Mouse (Mus musculus) hindbrain, embryonic 10.5 days (tissue): ENCODE data around the gene Ppp2r5a. TPM values are rescaled to one million over a fixed set of nuclear protein-coding genes. Genes with fewer than 3 reads are reported as not detected.

Source experiments
- DNase-seq: peaks from one replicate; pipeline ENCODE4 v3.0.0-alpha.2; 2017; ENCODE audit warnings: low spot score
- H3K27ac ChIP-seq: fragments of 300-500 bp; sonication (generic); 2 replicates; pipeline ENCODE4 v1.5.1; 2016; ENCODE audit warnings: mild to moderate bottlenecking, moderate library complexity
- H3K27me3 ChIP-seq: fragments of 300-500 bp; sonication (generic); 2 replicates; pipeline ENCODE4 v1.6.1; 2016; ENCODE audit warnings: mild to moderate bottlenecking; ENCODE audit not compliant: poor library complexity, insufficient read depth, severe bottlenecking
- H3K36me3 ChIP-seq: fragments of 300-500 bp; sonication (generic); 2 replicates; pipeline ENCODE4 v1.6.1; 2016; ENCODE audit warnings: mild to moderate bottlenecking, moderate library complexity
- H3K4me1 ChIP-seq: fragments of 300-500 bp; sonication (generic); replicated peaks from 2 replicates; pipeline ENCODE4 v1.6.1; 2016; ENCODE audit warnings: mild to moderate bottlenecking
- H3K4me3 ChIP-seq: fragments of 300-500 bp; sonication (generic); 2 replicates; pipeline ENCODE4 v1.5.1; 2016; ENCODE audit warnings: mild to moderate bottlenecking, moderate library complexity
- H3K9me3 ChIP-seq: fragments of 300-500 bp; sonication (generic); 2 replicates; pipeline ENCODE4 v1.6.1; 2016; ENCODE audit warnings: mild to moderate bottlenecking, moderate library complexity
- WGBS: fragments of 180-500 bp; shearing (Covaris S2); methylation state at CpG from one replicate; pipeline ENCODE4 v1.1.7; 2016; 5-methylcytosine and 5-hydroxymethylcytosine counted together
- polyA plus RNA-seq: library from polyadenylated mRNA; unstranded; fragments of >200 nt; fragmentation: Nextera tagmentation; extraction: Ambion mirVana; gene quantifications from 2 replicates; pipeline ENCODE4 v1.2.1, GENCODE M21; 2016

The Ppp2r5a gene
- polyA plus RNA-seq, 1 experiment from 2014 or later: 8.0 TPM

DNA sequence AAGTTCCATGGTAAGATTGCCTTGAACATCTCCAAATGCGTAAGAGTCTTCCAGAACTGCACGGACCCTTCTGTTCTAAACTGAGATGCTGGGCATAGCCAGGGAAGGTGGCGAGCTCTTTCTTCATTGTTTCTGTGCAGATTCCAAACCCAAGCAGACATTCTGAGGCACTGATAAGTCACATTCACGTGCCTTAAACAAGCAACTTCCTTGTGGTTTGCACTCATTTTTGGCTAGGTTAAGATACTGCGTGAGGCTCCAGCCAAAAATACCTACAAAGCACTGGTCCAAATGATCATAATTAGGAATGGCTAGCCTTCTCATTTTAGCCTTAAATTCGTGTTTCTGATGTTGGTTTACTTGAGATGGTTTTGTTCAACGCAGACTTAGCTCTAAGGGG lies 43.6 kb downstream of the Ppp2r5a start:
- 93% methylated on average over 7 of the region's 7 CpGs for WGBS
- Histone ChIP-seq H3K4me1 (no peaks in the 10 kb centered on the region), H3K36me3 (peaks cover 53% of the 10 kb centered on the region), H3K27me3 (no peaks in the 10 kb centered on the region), H3K9me3 (no peaks in the 10 kb centered on the region), H3K4me3 (no peak overlapping the region), H3K27ac (no peak overlapping the region)
- no peak for DNase-seq

GRCm38 (mm10) chr1:191356936-191357335 lies 46.1 kb downstream of the Ppp2r5a start:
- H3K27me3 ChIP-seq: no peaks in the 10 kb centered on the region
- DNase-seq: peak; percentile 31
- no peak overlapping the region for H3K27ac ChIP-seq
- 0 out of 2 replicates have a peak, but pooled peaks cover 11% of the 10 kb centered on the region for H3K4me1 ChIP-seq
- peaks cover 75% of the 10 kb centered on the region for H3K36me3 ChIP-seq
- no peak overlapping the region for H3K4me3 ChIP-seq
- 60% methylated on average over 1 of the region's 1 CpGs for WGBS
- H3K9me3 ChIP-seq: no peaks in the 10 kb centered on the region

- no peak for DNase-seq
- peaks cover 15% of the 10 kb centered on the region; the same call in 1 of the 2 replicates for H3K4me1 ChIP-seq
- 56% methylated on average over 4 of the region's 4 CpGs for WGBS
These were observed 49.2 kb downstream of the Ppp2r5a start for GRCm38 (mm10) chr1:191353836-191354235.

GRCm38 (mm10) chr1:191352786-191353488 lies 50.1 kb downstream of the Ppp2r5a start:
- Histone ChIP-seq H3K27ac (peak overlapping the region; percentile 54; the same call in 1 of the 2 replicates), H3K4me3 (no peak overlapping the region), H3K4me1 (peaks cover 15% of the 10 kb centered on the region; the same call in 1 of the 2 replicates), H3K36me3 (peaks cover 95% of the 10 kb centered on the region), H3K9me3 (no peaks in the 10 kb centered on the region), H3K27me3 (no peaks in the 10 kb centered on the region)
- peak; percentile 40 for DNase-seq
- WGBS: 68% methylated on average over 14 of the region's 14 CpGs

More at GRCm38 (mm10) chr1:191353836-191354235, 49.2 kb downstream of the Ppp2r5a start:
- no peaks in the 10 kb centered on the region for H3K27me3 ChIP-seq
- no peak overlapping the region for H3K27ac ChIP-seq
- H3K4me3 ChIP-seq: no peak overlapping the region
- peaks cover 95% of the 10 kb centered on the region for H3K36me3 ChIP-seq
- H3K9me3 ChIP-seq: no peaks in the 10 kb centered on the region

DNA sequence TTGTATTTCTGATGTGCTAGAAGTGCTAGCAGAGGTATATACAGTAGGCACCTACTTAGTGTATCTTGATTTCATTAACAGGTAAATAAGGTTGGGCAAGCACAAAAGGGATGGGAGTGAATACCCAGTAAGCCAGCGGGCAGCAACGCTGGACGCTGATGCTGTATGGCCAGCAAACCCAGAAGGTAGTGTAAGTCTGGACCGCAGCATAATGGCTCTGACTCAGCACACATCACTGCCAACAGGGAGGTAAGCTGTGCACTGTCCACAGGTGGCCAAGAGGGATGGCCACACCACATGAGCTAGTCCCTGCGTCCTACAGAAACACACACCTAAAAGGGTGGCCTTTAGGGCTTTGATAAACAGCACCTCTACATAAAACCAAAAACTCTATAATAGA lies 52.7 kb downstream of the Ppp2r5a start:
- Histone ChIP-seq H3K27me3 (no peaks in the 10 kb centered on the region), H3K36me3 (peaks cover 95% of the 10 kb centered on the region), H3K4me3 (no peak overlapping the region), H3K4me1 (peaks cover 15% of the 10 kb centered on the region; the same call in 1 of the 2 replicates), H3K27ac (no peak overlapping the region), H3K9me3 (no peaks in the 10 kb centered on the region)
- WGBS: 93% methylated on average over 5 of the region's 5 CpGs
- no peak for DNase-seq

GRCm38 (mm10) chr1:191349486-191350037 lies 53.5 kb downstream of the Ppp2r5a start:
- Histone ChIP-seq H3K27ac (no peak overlapping the region), H3K9me3 (no peaks in the 10 kb centered on the region), H3K4me1 (peaks cover 15% of the 10 kb centered on the region; the same call in 1 of the 2 replicates), H3K27me3 (no peaks in the 10 kb centered on the region), H3K4me3 (no peak overlapping the region), H3K36me3 (peaks cover 95% of the 10 kb centered on the region)
- no peak for DNase-seq
- WGBS: 89% methylated on average over 23 of the region's 23 CpGs

DNA sequence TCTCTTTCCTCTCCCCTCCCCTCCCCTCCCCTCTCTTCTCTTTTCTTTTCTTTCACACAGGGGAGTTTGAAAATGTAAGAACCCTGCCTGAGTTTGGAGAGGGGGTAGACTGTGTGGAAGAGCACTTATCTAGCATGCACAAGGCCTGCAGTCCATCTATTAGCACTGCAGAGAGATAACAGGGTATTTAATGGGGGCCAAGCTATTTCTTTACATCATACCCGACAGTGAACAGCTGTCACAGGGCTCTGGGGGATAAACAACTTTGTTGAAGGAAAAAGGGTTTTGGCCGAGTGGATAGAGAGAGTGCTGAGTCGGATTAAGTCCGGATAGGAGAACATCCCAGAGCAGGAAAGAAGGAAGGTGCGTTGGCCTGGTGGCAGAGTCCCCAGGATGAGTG lies 54.1 kb downstream of the Ppp2r5a start:
- Histone ChIP-seq H3K27me3 (no peaks in the 10 kb centered on the region), H3K36me3 (peaks cover 94% of the 10 kb centered on the region), H3K9me3 (no peaks in the 10 kb centered on the region), H3K4me3 (no peak overlapping the region), H3K27ac (no peak overlapping the region), H3K4me1 (peaks cover 13% of the 10 kb centered on the region; the same call in 1 of the 2 replicates)
- 76% methylated on average over 5 of the region's 5 CpGs for WGBS
- DNase-seq: no peak

GRCm38 (mm10) chr1:191348592-191348991 lies 54.5 kb downstream of the Ppp2r5a start:
- Histone ChIP-seq H3K27me3 (no peaks in the 10 kb centered on the region), H3K27ac (no peak overlapping the region), H3K4me3 (no peak overlapping the region), H3K9me3 (no peaks in the 10 kb centered on the region), H3K4me1 (peaks cover 9% of the 10 kb centered on the region; the same call in 1 of the 2 replicates), H3K36me3 (peaks cover 94% of the 10 kb centered on the region)
- DNase-seq: no peak
- WGBS: 86% methylated on average over 2 of the region's 2 CpGs

DNA sequence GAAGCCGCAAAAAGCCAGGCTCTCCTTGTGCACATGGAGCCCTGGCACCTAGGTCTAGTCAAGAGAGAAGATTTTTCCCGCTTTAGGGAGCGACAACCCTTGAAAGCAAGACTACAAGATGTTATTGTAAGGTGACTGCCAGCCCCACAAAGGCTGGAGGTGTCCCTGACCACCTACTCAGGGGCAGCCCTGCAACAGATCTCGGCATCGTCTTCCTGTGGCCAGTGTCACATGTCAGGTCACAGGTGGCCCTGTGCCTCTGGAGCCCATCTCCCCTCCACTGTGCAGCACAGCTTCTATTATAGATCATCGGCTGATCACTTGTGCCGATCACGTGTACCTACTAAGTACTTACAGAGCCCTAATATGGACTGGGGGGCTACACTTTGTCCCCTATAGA lies 55.5 kb downstream of the Ppp2r5a start:
- Histone ChIP-seq H3K4me3 (no peak overlapping the region), H3K27me3 (no peaks in the 10 kb centered on the region), H3K27ac (no peak overlapping the region), H3K9me3 (no peaks in the 10 kb centered on the region), H3K4me1 (peaks cover 4% of the 10 kb centered on the region; the same call in 1 of the 2 replicates), H3K36me3 (peaks cover 97% of the 10 kb centered on the region)
- 91% methylated on average over 8 of the region's 8 CpGs for WGBS
- DNase-seq: no peak

- Histone ChIP-seq H3K27me3 (no peaks in the 10 kb centered on the region), H3K4me3 (no peak overlapping the region), H3K27ac (no peak overlapping the region), H3K9me3 (no peaks in the 10 kb centered on the region), H3K4me1 (no peaks in the 10 kb centered on the region), H3K36me3 (peaks cover 94% of the 10 kb centered on the region)
- DNase-seq: no peak
- 89% methylated on average over 4 of the region's 4 CpGs for WGBS
These were observed 62.5 kb downstream of the Ppp2r5a start for GRCm38 (mm10) chr1:191340530-191340929.

DNA sequence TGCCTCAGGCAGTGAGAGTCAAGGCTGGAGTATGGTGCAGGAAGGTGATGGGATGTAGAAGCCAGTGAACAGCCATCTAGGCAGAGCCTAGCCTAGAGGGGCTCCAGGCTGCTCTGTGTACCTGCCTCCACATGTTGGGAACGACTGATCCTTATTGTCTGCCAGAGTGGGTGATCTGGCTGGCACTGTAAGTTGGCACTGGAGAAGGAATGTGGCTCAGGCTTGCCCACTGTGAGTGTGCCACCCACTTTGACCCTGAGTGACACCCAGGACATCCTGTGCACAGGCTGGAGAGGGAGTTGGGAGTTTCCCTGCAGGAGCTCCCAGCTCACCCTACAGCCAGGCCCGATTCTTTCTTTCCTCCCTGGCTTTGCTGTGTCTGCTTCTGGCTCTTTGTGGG lies 63.2 kb downstream of the Ppp2r5a start:
- H3K27ac ChIP-seq: no peak overlapping the region
- no peaks in the 10 kb centered on the region for H3K9me3 ChIP-seq
- WGBS: 85% methylated on average over 2 of the region's 2 CpGs
- H3K4me3 ChIP-seq: no peak overlapping the region
- peaks cover 88% of the 10 kb centered on the region for H3K36me3 ChIP-seq
- H3K4me1 ChIP-seq: no peaks in the 10 kb centered on the region
- DNase-seq: no peak
- H3K27me3 ChIP-seq: no peaks in the 10 kb centered on the region

DNA sequence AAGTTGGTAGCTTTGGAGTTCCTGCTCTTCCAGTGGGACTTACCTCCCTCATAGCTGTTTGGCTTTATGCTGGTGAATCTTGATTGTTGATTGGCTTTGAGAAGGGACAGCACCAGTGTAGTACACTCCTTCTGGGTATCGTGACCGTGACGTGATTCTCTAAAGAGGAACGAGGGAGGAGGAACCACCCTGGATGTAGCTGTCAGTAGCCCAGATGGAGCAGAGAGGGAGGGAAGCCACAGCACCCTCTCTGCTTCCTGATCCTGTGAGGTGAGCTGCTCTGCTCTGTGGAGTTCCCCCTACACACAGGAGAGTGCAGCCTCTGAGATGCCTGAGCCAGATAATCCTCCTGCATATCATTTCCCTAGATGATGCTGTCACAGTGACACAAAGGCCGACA lies 68.6 kb downstream of the Ppp2r5a start:
- Histone ChIP-seq H3K9me3 (no peaks in the 10 kb centered on the region), H3K27me3 (no peaks in the 10 kb centered on the region), H3K27ac (no peak overlapping the region), H3K4me3 (no peak overlapping the region), H3K36me3 (peaks cover 87% of the 10 kb centered on the region), H3K4me1 (no peaks in the 10 kb centered on the region)
- WGBS: 85% methylated on average over 5 of the region's 5 CpGs
- DNase-seq: no peak

- Histone ChIP-seq H3K36me3 (peaks cover 63% of the 10 kb centered on the region), H3K27ac (no peak overlapping the region), H3K4me1 (peaks cover 31% of the 10 kb centered on the region), H3K4me3 (no peak overlapping the region), H3K9me3 (no peaks in the 10 kb centered on the region), H3K27me3 (no peaks in the 10 kb centered on the region)
- 84% methylated on average over 4 of the region's 4 CpGs for WGBS
- DNase-seq: no peak
These were observed 72.7 kb downstream of the Ppp2r5a start for GRCm38 (mm10) chr1:191330356-191330755.
